Mouse (Mus musculus) left cerebral cortex, adult 11 months (tissue): ENCODE data around the gene Nif3l1.

Experiments used
- DNase-seq: peaks from one replicate; pipeline ENCODE4 v3.0.0; 2022; ENCODE audit warnings: low spot score

The Nif3l1 gene

GRCm38 (mm10) chr1:58458175-58458574 is 13.2 kb downstream of the Nif3l1 start:
- DNase-seq, result no peak

- DNase-seq, result no peak
Observed at GRCm38 (mm10) chr1:58458867-58459266, 13.9 kb downstream of the Nif3l1 start.

GRCm38 (mm10) chr1:58460566-58460965 is 15.6 kb downstream of the Nif3l1 start:
- no peak for DNase-seq

GRCm38 (mm10) chr1:58463935-58464334 is 19.0 kb downstream of the Nif3l1 start:
- DNase-seq, result no peak

GRCm38 (mm10) chr1:58465042-58465441 is 20.1 kb downstream of the Nif3l1 start:
- no peak for DNase-seq

DNA sequence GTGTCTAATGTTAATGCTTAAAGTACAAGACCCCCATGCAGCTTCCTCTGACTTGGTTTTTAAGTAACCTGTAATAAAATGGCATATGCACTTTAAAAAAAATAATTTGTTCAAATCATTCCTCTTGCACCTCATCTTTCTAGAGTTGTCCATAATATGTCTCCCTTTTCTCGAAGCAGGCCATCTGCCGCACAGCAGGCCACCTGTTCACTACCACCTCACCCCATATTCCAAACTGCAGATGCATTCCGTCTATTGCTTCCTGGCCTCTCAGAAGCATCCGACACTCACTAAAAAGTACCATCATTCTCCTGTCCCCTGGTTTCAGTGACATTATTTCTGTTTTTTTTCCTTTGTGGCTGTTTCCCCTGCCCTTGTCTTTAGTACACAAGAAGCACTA is 20.6 kb downstream of the Nif3l1 start:
- DNase-seq, result no peak

GRCm38 (mm10) chr1:58475662-58476061 is 30.7 kb downstream of the Nif3l1 start:
- DNase-seq, result no peak

DNA sequence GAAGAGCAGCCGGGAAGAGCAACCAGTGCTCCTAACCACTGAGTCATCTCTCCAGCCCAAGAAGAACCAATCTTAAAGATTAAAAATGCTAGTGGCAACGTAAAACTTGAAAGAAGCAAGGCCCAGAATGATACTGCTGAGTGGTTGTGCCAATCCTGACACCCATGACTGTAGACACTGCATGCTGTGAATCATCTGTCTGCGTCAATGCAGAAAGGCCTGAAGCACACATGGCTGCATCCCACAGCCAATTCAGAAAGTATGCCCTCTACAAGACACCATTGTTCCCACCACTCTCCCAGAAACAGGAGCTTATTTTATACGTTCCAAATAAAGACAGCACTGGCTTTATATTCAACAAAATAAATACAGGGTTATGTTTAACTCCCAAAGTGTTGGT is 37.7 kb downstream of the Nif3l1 start:
- no peak for DNase-seq

DNA sequence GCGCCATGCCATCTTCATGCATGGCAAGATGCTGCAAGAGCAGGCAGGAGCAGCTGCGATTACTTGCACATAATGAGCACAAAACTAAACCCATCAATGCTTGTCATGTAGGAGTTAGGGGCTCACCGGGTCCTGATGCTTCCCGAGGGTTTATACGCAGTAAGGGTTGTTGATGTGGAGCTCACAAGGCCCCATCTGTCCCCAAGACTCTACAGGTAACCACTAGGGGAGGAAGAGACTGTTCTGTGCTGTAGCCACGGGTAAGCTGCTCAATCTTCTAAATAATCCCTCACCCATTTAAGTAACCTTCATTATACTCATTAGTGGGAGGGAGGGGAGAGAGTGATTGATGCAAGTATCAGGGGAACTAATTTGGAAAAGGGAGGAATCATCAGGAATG is 50.7 kb downstream of the Nif3l1 start:
- DNase-seq, result no peak

GRCm38 (mm10) chr1:58497678-58498077 is 52.7 kb downstream of the Nif3l1 start:
- no peak for DNase-seq

- DNase-seq, result no peak
Observed at GRCm38 (mm10) chr1:58498758-58499157, 53.8 kb downstream of the Nif3l1 start.

DNA sequence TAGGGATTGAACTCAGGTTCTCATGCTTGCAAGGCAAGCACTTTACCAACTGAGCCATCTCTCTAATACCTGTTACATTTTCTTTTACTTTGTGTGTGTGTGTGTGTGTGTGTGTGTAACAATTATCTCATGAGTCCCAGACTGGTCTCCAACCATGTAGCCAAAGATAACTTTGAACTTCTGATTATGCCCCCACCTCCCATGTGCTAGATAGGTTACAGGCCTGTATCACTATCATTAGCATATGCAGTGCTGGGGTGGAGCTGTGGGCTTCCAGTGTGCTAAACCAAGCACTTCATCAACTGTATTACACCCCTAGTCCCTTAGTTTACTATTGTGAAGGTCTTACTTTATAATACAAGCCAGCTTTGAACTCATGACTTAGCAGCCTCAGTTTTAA is 58.2 kb downstream of the Nif3l1 start:
- no peak for DNase-seq

GRCm38 (mm10) chr1:58503793-58504370 is 58.9 kb downstream of the Nif3l1 start:
- no peak for DNase-seq

GRCm38 (mm10) chr1:58504577-58505254 is 59.8 kb downstream of the Nif3l1 start, which contains the start of gene Orc2:
Gene Orc2 (minus strand): TSS chr1:58505109.
- DNase-seq, result peak; percentile 89

GRCm38 (mm10) chr1:58507249-58507648 is 62.3 kb downstream of the Nif3l1 start:
- DNase-seq, result no peak
